Mouse (Mus musculus) urinary bladder, postnatal 0 days (tissue): ENCODE data around the gene Ciita. TPM values are rescaled to one million over a fixed set of nuclear protein-coding genes. Genes with fewer than 3 reads are reported as not detected.

Experiments used
- polyA plus RNA-seq: library from polyadenylated mRNA; unstranded; fragments of >200 nt; fragmentation: Nextera tagmentation; extraction: Ambion mirVana; gene quantifications from 2 replicates; pipeline ENCODE4 v1.2.1, GENCODE M21; 2015

The Ciita gene
- polyA plus RNA-seq = 0.06 and 0.20 TPM in 2 replicates

DNA sequence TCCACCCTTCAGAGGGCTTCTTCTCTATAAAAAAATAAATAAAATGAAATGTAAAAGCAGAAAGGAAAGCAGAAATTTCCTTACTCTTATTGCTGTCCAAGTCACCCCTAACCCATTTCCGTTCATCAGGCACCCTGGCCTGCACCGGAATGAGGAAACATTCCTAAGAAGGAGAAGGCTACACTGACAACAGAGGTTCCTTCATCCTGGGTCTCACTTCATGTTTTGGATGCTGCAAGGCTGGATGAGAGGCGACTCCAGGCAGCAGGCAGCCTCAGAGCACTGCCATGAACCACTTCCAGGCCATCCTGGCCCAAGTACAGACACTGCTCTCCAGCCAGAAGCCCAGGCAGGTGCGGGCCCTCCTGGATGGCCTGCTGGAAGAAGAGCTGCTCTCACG, at the start of gene Ciita:
TSS of gene Ciita (plus strand) at position 203 of the 400 bp plus-strand sequence.

DNA sequence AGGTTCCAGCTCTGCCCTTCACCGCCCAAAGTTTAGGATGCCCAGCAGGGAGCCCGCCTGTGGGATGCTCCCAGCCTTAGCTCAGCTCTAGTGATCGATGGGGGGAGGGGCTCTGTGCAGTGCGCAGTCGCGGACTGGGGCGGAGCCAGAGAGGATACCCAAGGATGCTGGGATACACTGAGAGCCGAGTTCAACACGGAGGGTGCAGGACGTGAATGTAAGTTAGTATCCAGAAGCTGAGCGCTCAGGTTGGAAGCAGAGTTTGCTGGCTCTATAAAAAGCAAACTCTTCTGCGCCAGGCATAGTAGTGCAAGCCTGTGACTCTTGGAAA, 32.6 kb upstream of the Ciita start, which contains the start of gene Tvp23a:
TSS of gene Tvp23a (minus strand) at position 99 of the 331 bp plus-strand sequence.

DNA sequence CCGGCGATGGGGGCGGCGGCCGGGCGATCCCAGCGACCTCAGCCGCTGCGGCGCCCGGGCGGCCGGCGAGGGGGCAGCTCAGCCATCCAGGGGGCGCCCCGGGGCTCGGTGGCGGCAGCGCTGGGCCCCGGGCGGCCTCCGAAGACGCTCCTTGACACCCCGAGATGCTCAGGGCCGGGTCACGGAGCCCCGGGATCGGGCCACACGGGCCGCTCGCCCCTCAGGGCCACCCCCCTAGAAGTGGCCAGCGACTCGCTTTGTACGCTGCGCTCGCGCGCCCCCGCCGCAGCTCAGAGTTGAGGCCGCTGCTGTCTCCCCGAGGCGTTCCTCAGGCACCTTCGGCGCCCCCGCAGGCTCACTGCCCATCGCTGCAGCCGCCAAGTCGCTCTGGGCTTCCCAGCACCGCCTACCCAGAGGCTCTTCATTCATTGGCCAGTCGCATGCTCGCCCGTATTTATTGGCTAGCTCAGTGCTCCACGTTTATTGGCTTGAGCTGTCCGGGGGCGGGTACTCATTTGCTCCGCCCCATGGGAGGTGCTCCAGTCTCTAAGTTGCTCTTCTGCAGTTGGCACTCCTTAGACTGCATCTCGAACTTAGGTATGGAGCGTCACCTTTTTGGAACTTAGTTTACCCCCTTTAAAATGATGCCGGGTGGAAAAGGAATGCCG, 63.0 kb downstream of the Ciita start, which contains the start of gene Dexi:
TSS of gene Dexi (minus strand) at position 357 of the 668 bp plus-strand sequence.

DNA sequence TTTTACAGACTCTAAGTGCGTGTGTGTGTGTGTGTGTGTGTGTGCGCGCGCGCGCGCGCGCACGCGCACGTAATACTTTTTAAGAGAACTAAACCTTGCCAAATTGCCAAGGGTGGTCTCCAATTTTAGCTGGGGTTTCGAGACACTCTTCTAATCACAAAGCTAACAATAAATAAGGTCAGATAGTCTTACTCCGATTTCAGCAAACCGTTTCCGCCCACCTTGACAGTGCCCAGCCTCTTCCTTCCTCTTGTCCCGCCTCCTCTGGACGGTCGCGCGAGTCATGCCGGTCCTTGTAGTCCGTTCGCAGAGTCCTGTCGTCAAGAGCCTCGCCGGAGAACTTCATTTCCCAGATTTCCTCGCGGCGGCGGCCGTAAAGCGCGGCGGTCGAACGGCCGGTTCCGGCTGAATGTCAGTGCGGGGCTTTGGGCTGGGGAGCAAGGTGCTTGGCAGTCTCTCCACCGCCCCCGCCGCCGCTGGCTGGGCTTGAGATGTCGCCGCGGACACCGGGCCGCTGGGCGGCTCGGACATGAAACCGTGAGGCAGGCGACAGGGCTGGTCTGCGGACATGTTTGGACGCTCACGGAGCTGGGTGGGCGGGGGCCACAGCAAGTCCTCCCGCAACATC, 65.2 kb downstream of the Ciita start, which contains the start of gene Clec16a:
TSS of gene Clec16a (plus strand) at position 345 of the 628 bp plus-strand sequence.

Other genes with a start within 250 kb of the Ciita start
- 77.8 and 106 TPM in 2 replicates for gene Emp2, start 166.1 kb upstream of the Ciita start, polyA plus RNA-seq
- gene Tekt5, start 84.6 kb upstream of the Ciita start, polyA plus RNA-seq = 0.82 and 1.1 TPM in 2 replicates
- gene Nubp1, start 68.1 kb upstream of the Ciita start, polyA plus RNA-seq = 34.4 and 35.5 TPM in 2 replicates
- 4.5 TPM in 2 replicates for gene Tvp23a, start 32.7 kb upstream of the Ciita start, polyA plus RNA-seq
- gene Dexi, start 63.0 kb downstream of the Ciita start, polyA plus RNA-seq = 14.0 and 15.1 TPM in 2 replicates
- 21.7 and 23.1 TPM in 2 replicates for gene Clec16a, start 65.3 kb downstream of the Ciita start, polyA plus RNA-seq